Comparison of ENCODE assay signal across 8 mouse cellular contexts in the genomic region with DNA sequence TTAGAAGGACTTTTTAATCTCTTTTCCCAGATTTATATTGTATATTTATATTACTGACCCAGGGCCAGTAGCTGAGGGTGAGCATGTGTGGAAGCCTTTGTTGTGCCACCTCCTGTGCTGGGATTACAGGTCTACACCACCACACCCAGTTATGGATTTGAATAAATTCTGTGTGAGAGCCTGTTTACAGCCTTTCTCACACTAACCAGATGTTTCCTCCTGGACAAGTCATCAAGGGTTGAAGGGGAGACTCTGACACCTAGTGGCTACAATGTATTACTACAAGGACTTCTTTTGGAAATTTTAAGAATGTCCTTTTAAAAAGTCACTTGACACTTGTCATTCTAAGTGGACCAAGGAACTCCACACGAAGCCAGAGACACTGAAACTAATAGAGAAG. TPM values are rescaled to one million over a fixed set of nuclear protein-coding genes. Genes with fewer than 3 reads are reported as not detected.
DNase-seq lines count a peak whose midpoint lies in the region; ATAC-seq and TF ChIP-seq lines count a peak whose summit lies in the region.

No protein-coding gene starts in this region.

- H3K4me3 ChIP-seq in embryonic facial prominence, embryonic 11.5 days (ENCODE audit: low read depth, low read length) = no peak overlapping the region
- no peak overlapping the region for H3K4me3 ChIP-seq in embryonic facial prominence, embryonic 10.5 days
- no peak overlapping the region for H3K4me3 ChIP-seq in lung, embryonic 16.5 days (ENCODE audit: low read length)
- no peak overlapping the region for H3K4me3 ChIP-seq in lung, adult 2 months (replicated peaks; ENCODE audit: extremely low read depth, low read depth, low read length)

- TF ChIP-seq POLR2A in lung, adult 2 months (IDR thresholded peaks at IDR 0.05; ENCODE audit: borderline replicate concordance, extremely low read depth, low read depth, low read length) = no peak

- no peak for ATAC-seq in embryonic facial prominence, embryonic 11.5 days (replicated peaks; ENCODE audit: insufficient number of reproducible peaks, low FRiP score, low TSS enrichment, low read depth)
- ATAC-seq in lung, embryonic 16.5 days (ENCODE audit: low read depth) = 0 out of 2 replicates have a peak, but pooled peaks have one; percentile 51

- no peak overlapping the region for H3K27ac ChIP-seq in embryonic facial prominence, embryonic 11.5 days (replicated peaks; ENCODE audit: low read depth, low read length)
- no peak overlapping the region for H3K27ac ChIP-seq in embryonic facial prominence, embryonic 10.5 days (replicated peaks)
- H3K27ac ChIP-seq in lung, embryonic 16.5 days (ENCODE audit: low read length) = no peak overlapping the region

- no peaks in the 10 kb centered on the region for H3K9me3 ChIP-seq in embryonic facial prominence, embryonic 11.5 days (replicated peaks; ENCODE audit: control insufficient read depth, low read length)
- no peaks in the 10 kb centered on the region for H3K9me3 ChIP-seq in embryonic facial prominence, embryonic 10.5 days
- no peaks in the 10 kb centered on the region for H3K9me3 ChIP-seq in lung, embryonic 16.5 days (ENCODE audit: control insufficient read depth, low read length)

- no peaks in the 10 kb centered on the region for H3K36me3 ChIP-seq in embryonic facial prominence, embryonic 11.5 days (replicated peaks; ENCODE audit: control insufficient read depth, insufficient read depth, low read depth, low read length)
- no peaks in the 10 kb centered on the region for H3K36me3 ChIP-seq in embryonic facial prominence, embryonic 10.5 days (replicated peaks)
- H3K36me3 ChIP-seq in lung, embryonic 16.5 days (ENCODE audit: control insufficient read depth, insufficient read depth, low read length) = no peaks in the 10 kb centered on the region

- H3K27me3 ChIP-seq in embryonic facial prominence, embryonic 11.5 days (ENCODE audit: control insufficient read depth, insufficient read depth, low read length) = no peaks in the 10 kb centered on the region
- no peaks in the 10 kb centered on the region for H3K27me3 ChIP-seq in embryonic facial prominence, embryonic 10.5 days (replicated peaks; ENCODE audit: low read depth, poor library complexity, severe bottlenecking)
- H3K27me3 ChIP-seq in lung, embryonic 16.5 days (ENCODE audit: control insufficient read depth, insufficient read depth, low read depth, low read length) = no peaks in the 10 kb centered on the region

- H3K4me1 ChIP-seq in embryonic facial prominence, embryonic 11.5 days (ENCODE audit: control insufficient read depth, insufficient read depth, low read length) = no peaks in the 10 kb centered on the region
- H3K4me1 ChIP-seq in embryonic facial prominence, embryonic 10.5 days = no peaks in the 10 kb centered on the region
- H3K4me1 ChIP-seq in lung, embryonic 16.5 days (replicated peaks; ENCODE audit: control insufficient read depth, insufficient read depth, low read length) = no peaks in the 10 kb centered on the region
- no peaks in the 10 kb centered on the region for H3K4me1 ChIP-seq in lung, adult 2 months (ENCODE audit: control insufficient read depth, insufficient read depth, low read length)

- H3K4me2 ChIP-seq in embryonic facial prominence, embryonic 11.5 days (ENCODE audit: low read depth, low read length) = no peak overlapping the region
- H3K4me2 ChIP-seq in lung, embryonic 16.5 days (ENCODE audit: low read depth, low read length) = no peak overlapping the region

- 2% methylated on average over 1 of the region's 1 CpGs for WGBS in embryonic facial prominence, embryonic 11.5 days
- 0% methylated on average over 1 of the region's 1 CpGs for WGBS in embryonic facial prominence, embryonic 10.5 days
- WGBS in lung, embryonic 16.5 days = 0% methylated on average over 1 of the region's 1 CpGs
- 0% methylated on average over 1 of the region's 1 CpGs for WGBS in lung, adult 2 months

- peak; percentile 76 for DNase-seq in embryonic facial prominence, embryonic 11.5 days (ENCODE audit: low spot score)
- DNase-seq in embryonic facial prominence, embryonic 10.5 days (ENCODE audit: low spot score) = no peak
- DNase-seq in lung, adult 2 months = no peak
- peak; percentile 54 for DNase-seq in induced T-regulatory cell, adult 2 months (ENCODE audit: low read depth)
- peak; percentile 18 for DNase-seq in skeletal muscle tissue, adult 2 months (ENCODE audit: low read depth, low spot score)
- DNase-seq in urinary bladder, postnatal 36 days (ENCODE audit: low spot score in 2 of 2) = no peak
- DNase-seq in yolk sac, embryonic 10.5 days (ENCODE audit: low spot score) = no peak

- no peak for TF ChIP-seq CTCF in lung, adult 2 months (IDR thresholded peaks at IDR 0.05; ENCODE audit: insufficient read depth, low read length)

- no peak overlapping the region for H3K9ac ChIP-seq in embryonic facial prominence, embryonic 11.5 days (replicated peaks; ENCODE audit: low read length)
- H3K9ac ChIP-seq in lung, embryonic 16.5 days (ENCODE audit: low read length) = no peak overlapping the region

RNA-seq across cellular contexts. Expression of gene Crybg1, which starts 28.7 kb away (rescaled TPM):
- 0.95 and 1.1 TPM in 2 replicates for polyA plus RNA-seq in embryonic facial prominence, embryonic 11.5 days (2014; fragmentation: Nextera tagmentation; extraction: Ambion mirVana)
- polyA plus RNA-seq in embryonic facial prominence, embryonic 10.5 days (2016; fragmentation: Nextera tagmentation; extraction: Ambion mirVana) = 0.78 and 0.83 TPM in 2 replicates
- 0.40 and 0.53 TPM in 2 replicates for polyA plus RNA-seq in lung, embryonic 16.5 days (2015; fragmentation: Nextera tagmentation; extraction: Ambion mirVana)
- polyA plus RNA-seq in lung, adult 2 months (2012; rRNA removed) = 3.0 and 7.0 TPM in 2 replicates

Comparison
In these comparisons a context has a peak if more than half of its experiments do, and no peak if none do; other contexts are left out.
1. DNase-seq: peak in embryonic facial prominence, embryonic 11.5 days (single experiment), induced T-regulatory cell, adult 2 months (single experiment) and skeletal muscle tissue, adult 2 months (single experiment); none in embryonic facial prominence, embryonic 10.5 days (single experiment), lung, adult 2 months (single experiment), urinary bladder, postnatal 36 days (0 of 2) and yolk sac, embryonic 10.5 days (single experiment).